Mouse (Mus musculus): ENCODE results near the gene Hmga2. TPM values are rescaled to one million over a fixed set of nuclear protein-coding genes. Genes with fewer than 3 reads are reported as not detected.

The Hmga2 gene
- polyA plus RNA-seq, 1 experiment from 2014 or later, result 113 TPM

DNA sequence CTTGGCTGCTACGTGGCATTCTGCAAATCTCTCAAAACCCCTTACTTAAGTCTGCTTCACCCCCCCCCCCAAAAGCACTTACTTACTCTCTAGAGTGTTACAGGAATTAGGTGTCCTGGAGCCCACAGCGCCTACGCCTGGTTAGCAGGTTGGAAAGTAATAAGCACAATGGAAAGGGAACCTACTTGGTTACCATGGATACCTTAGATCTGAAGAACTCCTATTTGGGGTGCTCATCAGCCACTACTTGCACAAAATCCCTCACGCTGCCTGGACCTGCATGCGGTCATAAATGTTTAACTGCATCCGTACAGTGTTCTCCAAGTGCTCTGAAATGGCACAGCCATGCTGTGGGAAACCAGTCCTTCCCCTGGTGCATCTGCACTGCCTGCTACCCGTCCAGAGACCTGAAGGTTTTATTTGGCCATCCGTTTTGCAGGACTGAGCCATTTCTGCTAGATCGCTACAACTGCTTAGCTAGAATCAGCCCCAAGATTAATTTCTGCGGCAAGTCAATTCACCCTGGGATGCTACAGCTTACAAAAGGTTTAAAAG is 32.4 kb downstream of the Hmga2 start:
- ATAC-seq (replicated peaks; ENCODE audit: insufficient number of reproducible peaks, low FRiP score, low TSS enrichment, low read depth), result no peak
- Histone ChIP-seq H3K4me2 (ENCODE audit: low read depth, low read length) (no peak overlapping the region), H3K4me3 (ENCODE audit: low read depth, low read length) (no peak overlapping the region), H3K4me1 (ENCODE audit: control insufficient read depth, insufficient read depth, low read length) (no peaks in the 10 kb centered on the region), H3K36me3 (replicated peaks; ENCODE audit: control insufficient read depth, insufficient read depth, low read depth, low read length) (peaks cover 4% of the 10 kb centered on the region), H3K9ac (replicated peaks; ENCODE audit: low read length) (no peak overlapping the region), H3K27ac (replicated peaks; ENCODE audit: low read depth, low read length) (no peak overlapping the region), H3K27me3 (ENCODE audit: control insufficient read depth, insufficient read depth, low read length) (no peaks in the 10 kb centered on the region), H3K9me3 (replicated peaks; ENCODE audit: control insufficient read depth, low read length) (no peaks in the 10 kb centered on the region)
- DNase-seq (ENCODE audit: low spot score), result no peak
- 86% methylated on average over 10 of the region's 10 CpGs for WGBS

GRCm38 (mm10) chr10:120441254-120441653 is 35.0 kb downstream of the Hmga2 start:
- Histone ChIP-seq H3K4me3 (ENCODE audit: low read depth, low read length) (no peak overlapping the region), H3K9ac (replicated peaks; ENCODE audit: low read length) (no peak overlapping the region), H3K27ac (replicated peaks; ENCODE audit: low read depth, low read length) (no peak overlapping the region), H3K27me3 (ENCODE audit: control insufficient read depth, insufficient read depth, low read length) (no peaks in the 10 kb centered on the region), H3K4me2 (ENCODE audit: low read depth, low read length) (no peak overlapping the region), H3K9me3 (replicated peaks; ENCODE audit: control insufficient read depth, low read length) (no peaks in the 10 kb centered on the region), H3K4me1 (ENCODE audit: control insufficient read depth, insufficient read depth, low read length) (no peaks in the 10 kb centered on the region), H3K36me3 (replicated peaks; ENCODE audit: control insufficient read depth, insufficient read depth, low read depth, low read length) (peaks cover 4% of the 10 kb centered on the region)
- no peak for DNase-seq (ENCODE audit: low spot score)
- ATAC-seq (replicated peaks; ENCODE audit: insufficient number of reproducible peaks, low FRiP score, low TSS enrichment, low read depth), result no peak
- WGBS, result 46% methylated on average over 11 of the region's 11 CpGs

DNA sequence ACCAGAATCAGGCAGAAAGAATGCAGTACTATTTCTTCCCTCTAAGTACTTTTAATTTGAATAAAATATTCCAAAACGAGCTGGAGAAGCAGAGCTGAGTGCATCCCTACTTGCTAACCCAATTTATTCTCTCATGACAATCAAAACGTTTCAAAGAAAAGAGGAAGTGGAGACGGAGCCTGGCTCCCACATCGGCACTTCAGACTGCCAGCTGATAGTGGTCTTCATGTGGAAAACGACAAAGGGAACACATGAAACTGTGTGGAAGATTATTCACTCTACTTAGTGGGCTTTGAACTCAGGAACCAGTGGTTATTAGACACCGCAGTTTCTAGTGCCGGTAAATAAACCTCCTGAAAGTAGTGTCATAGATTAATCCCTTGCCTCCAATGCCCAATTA is 41.8 kb downstream of the Hmga2 start:
- no peak overlapping the region for H3K4me2 ChIP-seq (ENCODE audit: low read depth, low read length)
- no peaks in the 10 kb centered on the region for H3K4me1 ChIP-seq (ENCODE audit: control insufficient read depth, insufficient read depth, low read length)
- ATAC-seq (replicated peaks; ENCODE audit: insufficient number of reproducible peaks, low FRiP score, low TSS enrichment, low read depth), result no peak
- H3K27ac ChIP-seq (replicated peaks; ENCODE audit: low read depth, low read length), result no peak overlapping the region
- H3K9ac ChIP-seq (replicated peaks; ENCODE audit: low read length), result no peak overlapping the region
- DNase-seq (ENCODE audit: low spot score), result no peak
- H3K36me3 ChIP-seq (replicated peaks; ENCODE audit: control insufficient read depth, insufficient read depth, low read depth, low read length), result no peaks in the 10 kb centered on the region; the same call in 1 of the 2 replicates
- H3K4me3 ChIP-seq (ENCODE audit: low read depth, low read length), result no peak overlapping the region
- no peaks in the 10 kb centered on the region for H3K27me3 ChIP-seq (ENCODE audit: control insufficient read depth, insufficient read depth, low read length)
- WGBS, result 49% methylated on average over 7 of the region's 7 CpGs
- H3K9me3 ChIP-seq (replicated peaks; ENCODE audit: control insufficient read depth, low read length), result no peaks in the 10 kb centered on the region

- H3K9ac ChIP-seq (replicated peaks; ENCODE audit: low read length), result no peak overlapping the region
- no peak overlapping the region for H3K4me3 ChIP-seq (ENCODE audit: low read depth, low read length)
- H3K36me3 ChIP-seq (replicated peaks; ENCODE audit: control insufficient read depth, insufficient read depth, low read depth, low read length), result no peaks in the 10 kb centered on the region; the same call in 1 of the 2 replicates
- no peaks in the 10 kb centered on the region; the same call in 1 of the 2 replicates for H3K4me1 ChIP-seq (ENCODE audit: control insufficient read depth, insufficient read depth, low read length)
- no peak for DNase-seq (ENCODE audit: low spot score)
- 66% methylated on average over 5 of the region's 5 CpGs for WGBS
- H3K27ac ChIP-seq (replicated peaks; ENCODE audit: low read depth, low read length), result no peak overlapping the region
- H3K4me2 ChIP-seq (ENCODE audit: low read depth, low read length), result no peak overlapping the region
- no peaks in the 10 kb centered on the region for H3K9me3 ChIP-seq (replicated peaks; ENCODE audit: control insufficient read depth, low read length)
- no peak for ATAC-seq (replicated peaks; ENCODE audit: insufficient number of reproducible peaks, low FRiP score, low TSS enrichment, low read depth)
- H3K27me3 ChIP-seq (ENCODE audit: control insufficient read depth, insufficient read depth, low read length), result no peaks in the 10 kb centered on the region
Observed at GRCm38 (mm10) chr10:120433463-120433815, 42.8 kb downstream of the Hmga2 start.

- Histone ChIP-seq H3K36me3 (replicated peaks; ENCODE audit: control insufficient read depth, insufficient read depth, low read depth, low read length) (no peaks in the 10 kb centered on the region; the same call in 1 of the 2 replicates), H3K9ac (replicated peaks; ENCODE audit: low read length) (no peak overlapping the region), H3K27me3 (ENCODE audit: control insufficient read depth, insufficient read depth, low read length) (no peaks in the 10 kb centered on the region), H3K4me2 (ENCODE audit: low read depth, low read length) (no peak overlapping the region), H3K4me3 (ENCODE audit: low read depth, low read length) (no peak overlapping the region), H3K9me3 (replicated peaks; ENCODE audit: control insufficient read depth, low read length) (no peaks in the 10 kb centered on the region), H3K27ac (replicated peaks; ENCODE audit: low read depth, low read length) (no peak overlapping the region), H3K4me1 (ENCODE audit: control insufficient read depth, insufficient read depth, low read length) (no peaks in the 10 kb centered on the region; the same call in 1 of the 2 replicates)
- ATAC-seq (replicated peaks; ENCODE audit: insufficient number of reproducible peaks, low FRiP score, low TSS enrichment, low read depth), result no peak
- no peak for DNase-seq (ENCODE audit: low spot score)
- 64% methylated on average over 9 of the region's 9 CpGs for WGBS
Observed at GRCm38 (mm10) chr10:120432731-120433462, 43.4 kb downstream of the Hmga2 start.

DNA sequence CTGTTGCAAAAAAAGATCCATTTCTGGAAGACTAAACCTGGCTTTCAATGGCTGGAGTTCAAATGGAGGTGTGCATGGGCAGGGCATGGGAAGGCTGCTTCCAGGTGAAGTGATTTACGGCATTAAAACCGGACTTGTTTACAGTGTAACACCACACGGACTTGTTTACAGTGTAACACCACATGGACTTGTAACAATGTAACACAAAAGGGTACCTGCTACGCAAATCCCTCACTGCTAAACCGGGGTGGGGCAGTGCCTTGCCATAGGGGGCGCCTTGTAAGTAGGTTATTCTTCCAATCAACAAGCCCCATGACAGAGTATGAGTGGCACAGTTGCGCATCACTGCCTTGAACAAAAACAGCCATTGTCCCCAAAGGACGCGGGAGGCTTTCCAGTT is 44.2 kb downstream of the Hmga2 start:
- ATAC-seq (replicated peaks; ENCODE audit: insufficient number of reproducible peaks, low FRiP score, low TSS enrichment, low read depth), result no peak
- Histone ChIP-seq H3K36me3 (replicated peaks; ENCODE audit: control insufficient read depth, insufficient read depth, low read depth, low read length) (no peaks in the 10 kb centered on the region), H3K4me1 (ENCODE audit: control insufficient read depth, insufficient read depth, low read length) (no peaks in the 10 kb centered on the region; the same call in 1 of the 2 replicates)

GRCm38 (mm10) chr10:120431435-120431834 is 44.8 kb downstream of the Hmga2 start:
- H3K4me3 ChIP-seq (ENCODE audit: low read depth, low read length), result no peak overlapping the region
- H3K4me1 ChIP-seq (ENCODE audit: control insufficient read depth, insufficient read depth, low read length), result no peaks in the 10 kb centered on the region; the same call in 1 of the 2 replicates
- H3K9ac ChIP-seq (replicated peaks; ENCODE audit: low read length), result no peak overlapping the region
- DNase-seq (ENCODE audit: low spot score) (no peak), ATAC-seq (replicated peaks; ENCODE audit: insufficient number of reproducible peaks, low FRiP score, low TSS enrichment, low read depth) (no peak)
- H3K27ac ChIP-seq (replicated peaks; ENCODE audit: low read depth, low read length), result no peak overlapping the region
- H3K9me3 ChIP-seq (replicated peaks; ENCODE audit: control insufficient read depth, low read length), result no peaks in the 10 kb centered on the region
- 79% methylated on average over 2 of the region's 2 CpGs for WGBS
- H3K27me3 ChIP-seq (ENCODE audit: control insufficient read depth, insufficient read depth, low read length), result no peaks in the 10 kb centered on the region
- no peak overlapping the region for H3K4me2 ChIP-seq (ENCODE audit: low read depth, low read length)
- no peaks in the 10 kb centered on the region for H3K36me3 ChIP-seq (replicated peaks; ENCODE audit: control insufficient read depth, insufficient read depth, low read depth, low read length)

More for the DNA sequence above, 44.2 kb downstream of the Hmga2 start:
- Histone ChIP-seq H3K9ac (replicated peaks; ENCODE audit: low read length) (no peak overlapping the region), H3K4me3 (ENCODE audit: low read depth, low read length) (no peak overlapping the region), H3K27me3 (ENCODE audit: control insufficient read depth, insufficient read depth, low read length) (no peaks in the 10 kb centered on the region), H3K27ac (replicated peaks; ENCODE audit: low read depth, low read length) (no peak overlapping the region), H3K9me3 (replicated peaks; ENCODE audit: control insufficient read depth, low read length) (no peaks in the 10 kb centered on the region), H3K4me2 (ENCODE audit: low read depth, low read length) (no peak overlapping the region)
- WGBS, result 77% methylated on average over 9 of the region's 9 CpGs
- no peak for DNase-seq (ENCODE audit: low spot score)

GRCm38 (mm10) chr10:120430422-120430821 is 45.8 kb downstream of the Hmga2 start:
- H3K27ac ChIP-seq (replicated peaks; ENCODE audit: low read depth, low read length), result no peak overlapping the region
- no peak for DNase-seq (ENCODE audit: low spot score)
- H3K36me3 ChIP-seq (replicated peaks; ENCODE audit: control insufficient read depth, insufficient read depth, low read depth, low read length), result no peaks in the 10 kb centered on the region
- WGBS, result 69% methylated on average over 7 of the region's 7 CpGs
- H3K4me1 ChIP-seq (ENCODE audit: control insufficient read depth, insufficient read depth, low read length), result no peaks in the 10 kb centered on the region; the same call in 1 of the 2 replicates
- H3K4me3 ChIP-seq (ENCODE audit: low read depth, low read length), result no peak overlapping the region
- no peaks in the 10 kb centered on the region for H3K27me3 ChIP-seq (ENCODE audit: control insufficient read depth, insufficient read depth, low read length)
- no peak overlapping the region for H3K4me2 ChIP-seq (ENCODE audit: low read depth, low read length)
- H3K9ac ChIP-seq (replicated peaks; ENCODE audit: low read length), result no peak overlapping the region
- H3K9me3 ChIP-seq (replicated peaks; ENCODE audit: control insufficient read depth, low read length), result no peaks in the 10 kb centered on the region
- no peak for ATAC-seq (replicated peaks; ENCODE audit: insufficient number of reproducible peaks, low FRiP score, low TSS enrichment, low read depth)

Data from embryonic facial prominence, embryonic 11.5 days (tissue).